Mouse (Mus musculus) heart, adult 2 months (tissue): ENCODE data around the gene Speer4d. TPM values are rescaled to one million over a fixed set of nuclear protein-coding genes. Genes with fewer than 3 reads are reported as not detected.
A peak's percentile ranks its signal among the peaks of the same experiment; 100 is the strongest.
"Not testable (repeated sequence)": the region's sequence is repeated elsewhere in the genome, so short reads cannot be mapped to it uniquely, and the experiment has no call there.

Source experiments
- DNase-seq, 2 experiments: peaks; one replicate each; pipeline ENCODE4 v3.0.0; 2021
- H3K27ac ChIP-seq: fragments of 200-600 bp; 2 replicates; pipeline ENCODE4 v1.8.1; 2022
- H3K27me3 ChIP-seq: fragments of 200-500 bp; 2 replicates; pipeline ENCODE4 v1.6.1; 2012; ENCODE audit warnings: mild to moderate bottlenecking, low read length, inconsistent platforms, mixed read lengths; ENCODE audit not compliant: control insufficient read depth, insufficient read depth
- H3K36me3 ChIP-seq: fragments of 200-500 bp; 2 replicates; pipeline ENCODE4 v1.6.1; 2012; ENCODE audit warnings: low read length, inconsistent platforms; ENCODE audit not compliant: control insufficient read depth, insufficient read depth
- H3K4me1 ChIP-seq: fragments of 200-500 bp; 2 replicates; pipeline ENCODE4 v1.6.1; 2011; ENCODE audit warnings: low read length; ENCODE audit not compliant: control insufficient read depth, insufficient read depth
- H3K4me3 ChIP-seq: fragments of 200-600 bp; 2 replicates; pipeline ENCODE4 v1.8.1; 2022
- H3K79me2 ChIP-seq: fragments of 200-500 bp; replicated peaks from 2 replicates; pipeline ENCODE4 v1.6.1; 2012; ENCODE audit warnings: mild to moderate bottlenecking, inconsistent platforms, low read length, moderate library complexity, mixed read lengths; ENCODE audit not compliant: control insufficient read depth, insufficient read depth
- H3K9ac ChIP-seq: fragments of 200-500 bp; 2 replicates; pipeline ENCODE4 v1.6.1; 2012; ENCODE audit warnings: low read depth, mild to moderate bottlenecking, control low read depth, inconsistent platforms, low read length, mixed read lengths
- CTCF ChIP-seq: fragments of 200-600 bp; IDR thresholded peaks from 2 replicates; pipeline ENCODE4 v1.8.1; 2022; ENCODE audit warnings: antibody characterized with exemption, mild to moderate bottlenecking, moderate library complexity
- WGBS: fragments of 180-500 bp; shearing (Covaris S2); methylation state at CpG from one replicate; pipeline ENCODE4 v1.1.7; 2018; 5-methylcytosine and 5-hydroxymethylcytosine counted together
- intact Hi-C: fragments of 180-260 bp; cut with DNase I; formaldehyde crosslinking; loops from one replicate; pipeline ENCODE4 v1.15.1; 2025
- polyA plus RNA-seq: library from polyadenylated mRNA; depleted of rRNA; stranded (reverse); fragments of >200 nt; gene quantifications from 2 replicates; pipeline ENCODE4 v1.2.3, GENCODE M21; 2012
- total RNA-seq, 2 experiments: library from RNA; stranded (reverse); gene quantifications; 2 replicates each; pipeline ENCODE4 v1.2.3; 2021

The Speer4d gene
- total and polyA plus RNA-seq, 3 experiments = not detected

DNA sequence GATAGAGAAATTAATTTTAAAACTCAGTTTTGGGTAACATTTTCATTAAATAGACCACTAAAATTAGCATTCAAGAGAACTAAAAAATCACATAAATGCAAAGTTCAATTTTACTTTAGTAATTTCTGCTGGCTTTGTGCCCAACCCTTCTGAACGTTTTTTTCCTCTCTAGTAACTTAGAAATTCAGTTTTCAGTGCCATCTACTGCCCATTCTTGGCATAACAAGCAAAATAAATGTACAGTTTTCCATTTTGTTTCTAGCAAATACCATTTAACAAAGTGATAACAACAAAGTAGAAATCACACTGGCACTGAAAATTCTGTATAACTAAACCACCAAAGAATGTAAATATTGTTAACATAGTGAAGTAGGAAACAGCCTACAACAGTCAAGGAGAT, 8.2 kb upstream of the Speer4d start:
- H3K36me3 ChIP-seq, intact Hi-C loops, H3K4me1 ChIP-seq, H3K9ac ChIP-seq, H3K79me2 ChIP-seq, H3K4me3 ChIP-seq, DNase-seq, H3K27me3 ChIP-seq, H3K27ac ChIP-seq: not testable (repeated sequence)
- WGBS = 2% methylated on average over 1 of the region's 1 CpGs
- TF ChIP-seq CTCF = peak; percentile 40

DNA sequence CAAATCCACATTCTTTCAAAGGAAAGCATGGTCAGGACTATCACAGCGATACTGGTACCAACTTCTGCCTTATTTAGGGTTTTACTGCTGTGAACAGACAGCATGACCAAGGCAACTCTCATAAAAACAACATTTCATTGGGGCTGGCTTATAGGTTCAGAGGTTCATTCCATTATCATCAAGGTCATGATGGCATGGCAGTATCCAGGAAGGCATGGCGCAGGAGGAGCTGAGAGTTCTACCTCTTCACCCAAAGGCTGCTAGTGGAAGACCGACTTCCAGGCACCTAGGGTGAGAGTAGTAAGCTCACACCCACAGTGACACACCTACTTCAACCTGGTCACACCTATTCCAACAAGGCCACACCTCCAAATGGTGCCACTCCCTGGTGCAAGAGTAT, 2.7 kb upstream of the Speer4d start:
- H3K36me3 ChIP-seq, H3K4me3 ChIP-seq, H3K9ac ChIP-seq, intact Hi-C loops, DNase-seq, H3K79me2 ChIP-seq, H3K27ac ChIP-seq, H3K4me1 ChIP-seq, H3K27me3 ChIP-seq: not testable (repeated sequence)
- 69% methylated on average over 3 of the region's 3 CpGs for WGBS

DNA sequence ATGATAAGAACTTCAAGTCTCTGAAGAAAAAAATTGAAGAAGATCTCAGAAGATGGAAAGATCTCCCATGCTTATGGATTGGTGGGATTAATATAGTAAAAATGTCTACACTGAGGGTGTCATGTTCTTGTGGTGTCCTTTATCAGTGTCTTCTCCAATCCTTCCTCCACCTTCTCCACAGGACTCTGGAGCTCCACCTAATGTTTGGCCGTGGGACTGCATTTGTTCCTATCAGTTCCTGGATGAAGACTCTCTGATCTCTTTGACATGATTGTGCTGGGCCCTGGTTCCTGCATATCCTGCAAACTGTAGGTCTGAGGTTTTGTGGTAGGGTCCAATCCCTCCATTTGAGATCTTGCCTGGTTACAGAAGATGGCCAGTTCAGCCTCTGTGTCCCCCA, 9.3 kb downstream of the Speer4d start:
- 0 out of 2 replicates have a peak, but pooled peaks have one; percentile 12 for TF ChIP-seq CTCF
- DNase-seq = not testable (repeated sequence)

DNA sequence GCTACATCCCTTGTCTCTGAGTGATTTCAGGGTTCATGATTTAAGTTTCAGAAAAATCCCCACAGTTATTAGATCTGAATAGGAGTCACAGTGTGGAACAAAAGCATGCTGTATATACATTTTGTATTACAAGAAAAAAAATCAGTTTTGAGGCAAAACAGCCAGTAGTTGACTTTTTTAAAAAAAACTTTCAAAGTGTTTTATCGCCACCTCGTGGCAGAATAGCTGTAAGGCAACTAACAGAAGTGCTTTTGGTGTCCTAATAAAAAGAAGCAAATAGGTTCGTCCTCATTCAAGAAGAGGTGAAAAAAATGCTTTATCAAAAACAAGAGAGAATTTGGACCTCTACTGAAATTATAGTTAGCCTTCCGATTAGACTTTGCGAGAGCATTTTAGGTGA, 11.2 kb downstream of the Speer4d start:
- H3K4me3 ChIP-seq, H3K4me1 ChIP-seq, H3K27ac ChIP-seq, DNase-seq, intact Hi-C loops, H3K79me2 ChIP-seq, H3K27me3 ChIP-seq, H3K36me3 ChIP-seq, H3K9ac ChIP-seq: not testable (repeated sequence)
- 29% methylated on average over 5 of the region's 5 CpGs for WGBS
- TF ChIP-seq CTCF = peak; percentile 58

More for the DNA sequence above, 9.3 kb downstream of the Speer4d start:
- H3K27me3 ChIP-seq, H3K36me3 ChIP-seq, H3K9ac ChIP-seq, H3K4me1 ChIP-seq, intact Hi-C loops, H3K4me3 ChIP-seq, H3K79me2 ChIP-seq, H3K27ac ChIP-seq: not testable (repeated sequence)
- 18% methylated on average over 1 of the region's 1 CpGs for WGBS

DNA sequence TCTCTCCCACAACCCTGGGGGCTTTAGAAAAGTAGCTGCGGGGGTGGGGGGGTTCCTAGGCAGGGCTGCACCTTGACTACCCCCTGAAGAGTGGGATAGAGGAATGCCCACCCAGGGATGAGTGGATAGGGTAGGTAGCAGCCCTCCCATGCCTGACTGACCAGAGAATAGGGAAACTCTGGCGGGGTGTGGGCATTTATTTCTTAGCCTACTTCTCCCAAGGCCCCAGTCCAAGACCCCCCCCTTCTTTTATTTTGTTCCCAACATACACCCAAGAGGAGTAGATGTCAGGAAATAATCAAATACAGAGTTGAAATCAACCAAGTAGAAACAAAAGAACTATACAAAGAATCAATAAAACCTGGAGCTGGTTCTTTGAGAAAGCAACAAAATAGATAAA, 18.8 kb downstream of the Speer4d start:
- H3K9ac ChIP-seq, H3K4me3 ChIP-seq, H3K27me3 ChIP-seq, DNase-seq, H3K79me2 ChIP-seq, H3K36me3 ChIP-seq, H3K4me1 ChIP-seq, H3K27ac ChIP-seq, intact Hi-C loops: not testable (repeated sequence)
- 39% methylated on average over 2 of the region's 2 CpGs for WGBS

DNA sequence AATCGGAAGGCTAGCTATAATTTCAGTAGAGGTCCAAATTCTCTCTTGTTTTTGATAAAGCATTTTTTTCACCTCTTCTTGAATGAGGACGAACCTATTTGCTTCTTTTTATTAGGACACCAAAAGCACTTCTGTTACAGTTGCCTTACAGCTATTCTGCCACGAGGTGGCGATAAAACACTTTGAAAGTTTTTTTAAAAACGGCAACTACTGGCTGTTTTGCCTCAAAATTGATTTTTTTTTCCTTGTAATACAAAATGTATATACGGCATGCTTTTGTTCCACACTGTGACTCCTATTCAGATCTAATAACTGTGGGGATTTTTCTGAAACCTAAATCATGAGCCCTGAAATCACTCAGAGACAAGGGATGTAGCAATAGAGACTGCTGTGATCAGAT, 26.8 kb downstream of the Speer4d start:
- H3K27ac ChIP-seq, H3K36me3 ChIP-seq, intact Hi-C loops, H3K4me3 ChIP-seq, H3K79me2 ChIP-seq, H3K9ac ChIP-seq, H3K4me1 ChIP-seq, H3K27me3 ChIP-seq, DNase-seq: not testable (repeated sequence)
- TF ChIP-seq CTCF = peak; percentile 47
- 22% methylated on average over 6 of the region's 6 CpGs for WGBS

DNA sequence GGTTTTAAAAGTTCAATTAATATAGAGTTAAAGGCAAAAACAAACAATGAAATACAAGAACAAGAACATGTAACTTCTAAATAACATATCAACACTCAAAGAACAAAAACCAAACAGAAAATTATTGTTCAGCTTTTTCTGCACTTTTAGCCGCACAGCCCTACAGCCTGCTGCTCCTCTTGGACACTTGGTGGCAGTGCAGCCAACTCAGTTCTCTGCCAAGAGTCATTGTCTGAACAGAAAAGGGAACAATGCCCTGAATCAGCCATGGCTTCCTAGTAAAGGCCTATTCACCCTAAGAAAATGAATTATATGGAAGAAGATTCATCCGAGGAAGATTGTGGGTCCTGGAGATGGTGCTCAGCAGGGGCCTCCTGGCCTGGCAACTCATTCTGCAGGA, 33.5 kb downstream of the Speer4d start:
- H3K4me3 ChIP-seq, H3K27ac ChIP-seq, H3K27me3 ChIP-seq, H3K9ac ChIP-seq, H3K36me3 ChIP-seq, H3K4me1 ChIP-seq, H3K79me2 ChIP-seq, DNase-seq, intact Hi-C loops: not testable (repeated sequence)
- WGBS = 66% methylated on average over 2 of the region's 2 CpGs
- peak; percentile 16; the same call in 1 of the 2 replicates for TF ChIP-seq CTCF

DNA sequence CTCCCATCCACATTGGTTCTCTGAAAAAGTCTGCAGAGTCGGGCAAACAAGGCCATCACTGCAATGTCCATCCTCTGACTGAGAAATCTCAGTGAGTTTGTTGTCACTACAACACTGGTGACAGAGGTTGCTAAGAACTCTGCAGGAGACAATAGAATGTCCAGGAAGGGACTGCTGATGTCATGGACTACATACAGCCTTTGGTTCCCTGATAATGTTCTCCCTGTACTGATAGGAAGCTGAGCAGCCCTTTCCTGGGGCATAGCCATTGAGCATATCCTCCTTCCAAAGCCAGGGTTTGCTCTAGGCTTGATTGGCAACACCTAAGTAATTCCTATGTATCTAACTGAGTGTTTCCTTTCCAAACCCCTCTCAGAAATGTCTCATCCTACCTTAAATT, 38.1 kb downstream of the Speer4d start, which contains the start of gene 4930572O03Rik:
TSS of gene 4930572O03Rik (minus strand) at position 101 of the 400 bp plus-strand sequence.
- DNase-seq, intact Hi-C loops, H3K27ac ChIP-seq, H3K4me1 ChIP-seq, H3K9ac ChIP-seq, H3K27me3 ChIP-seq, H3K4me3 ChIP-seq, H3K79me2 ChIP-seq, H3K36me3 ChIP-seq: not testable (repeated sequence)
- WGBS = 48% methylated on average over 1 of the region's 1 CpGs

DNA sequence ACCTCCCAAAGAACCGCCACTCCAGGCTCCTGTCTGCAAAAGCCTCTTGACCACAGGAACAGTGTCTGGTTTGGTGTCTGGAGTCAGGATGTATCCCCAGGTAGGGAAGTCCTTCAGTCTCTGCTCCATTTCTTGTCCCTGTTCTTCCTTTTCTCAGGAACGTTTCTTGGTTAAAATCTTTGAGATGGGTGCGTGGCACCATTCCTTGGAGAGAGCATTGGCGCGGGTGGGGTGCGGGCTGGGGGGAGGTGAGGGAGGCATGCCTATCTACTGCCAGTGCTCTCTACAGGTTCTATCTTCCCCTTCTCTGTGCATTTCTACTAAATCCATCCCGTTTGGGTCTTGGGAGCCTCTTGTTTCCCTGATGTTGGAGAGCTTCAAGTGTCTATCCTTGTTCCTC, 45.0 kb downstream of the Speer4d start:
- DNase-seq, H3K9ac ChIP-seq, H3K27me3 ChIP-seq, H3K36me3 ChIP-seq, intact Hi-C loops, H3K79me2 ChIP-seq, H3K4me3 ChIP-seq, H3K27ac ChIP-seq, H3K4me1 ChIP-seq: not testable (repeated sequence)
- WGBS = 59% methylated on average over 7 of the region's 7 CpGs

DNA sequence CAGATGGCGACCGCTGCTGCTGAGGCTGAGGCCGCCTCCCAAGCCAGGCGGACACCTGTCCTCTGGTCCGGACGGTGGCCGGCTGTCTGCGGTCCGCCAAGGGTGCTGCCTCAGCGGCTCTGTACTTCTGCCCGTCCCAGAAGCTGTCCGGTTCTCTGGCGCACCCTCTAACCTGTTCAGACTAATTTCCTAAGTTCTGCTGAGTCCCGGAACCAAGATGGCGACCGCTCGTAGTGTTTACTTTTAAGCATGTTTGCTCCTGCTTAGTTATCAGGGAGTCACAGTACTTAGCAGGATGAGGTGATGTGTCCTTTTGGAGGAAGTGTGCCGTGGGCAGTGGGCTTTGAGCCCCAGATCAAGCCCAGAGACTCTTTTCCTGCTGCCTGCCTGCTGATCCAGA, 51.9 kb downstream of the Speer4d start:
- DNase-seq, H3K79me2 ChIP-seq, H3K27me3 ChIP-seq, H3K4me3 ChIP-seq, H3K9ac ChIP-seq, H3K27ac ChIP-seq, H3K4me1 ChIP-seq, intact Hi-C loops, H3K36me3 ChIP-seq: not testable (repeated sequence)
- WGBS = 85% methylated on average over 14 of the region's 18 CpGs
